Mouse (Mus musculus): ENCODE measurements around the gene Vax2. TPM values are rescaled to one million over a fixed set of nuclear protein-coding genes. Genes with fewer than 3 reads are reported as not detected.

The Vax2 gene
- polyA plus RNA-seq, 1 experiment from 2014 or later: 8.9 TPM

GRCm38 (mm10) chr6:83768485-83768884, 57.4 kb downstream of the Vax2 start:
- peaks cover 31% of the 10 kb centered on the region for H3K36me3 ChIP-seq

DNA sequence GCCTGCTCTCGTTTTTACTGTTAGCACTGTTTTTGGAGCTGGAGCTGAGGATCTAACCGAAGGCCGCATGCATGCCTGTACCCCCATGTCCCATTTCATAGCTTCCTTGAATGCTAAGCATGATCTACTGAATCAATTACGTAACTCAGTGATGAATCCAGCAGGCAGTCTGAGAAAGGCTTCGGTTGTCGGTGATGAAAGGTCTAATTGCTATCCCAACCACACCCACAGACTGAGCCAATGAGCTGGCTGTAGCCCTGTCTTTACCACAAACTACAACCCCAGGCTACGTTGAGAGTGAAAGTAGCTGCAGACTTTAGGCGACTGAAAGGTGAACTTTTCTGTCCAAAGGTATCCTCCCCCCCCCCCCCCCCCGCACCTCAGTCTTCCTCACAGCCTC, 63.1 kb downstream of the Vax2 start:
- H3K9me3 ChIP-seq: no peaks in the 10 kb centered on the region
- H3K27me3 ChIP-seq: no peaks in the 10 kb centered on the region
- H3K9ac ChIP-seq: peak overlapping the region; percentile 88
- WGBS: 55% methylated on average over 9 of the region's 9 CpGs
- H3K4me3 ChIP-seq: peak overlapping the region; percentile 91
- H3K4me1 ChIP-seq: peaks cover 12% of the 10 kb centered on the region
- H3K27ac ChIP-seq: no peak overlapping the region
- peaks cover 23% of the 10 kb centered on the region for H3K36me3 ChIP-seq
- H3K4me2 ChIP-seq (replicated peaks): peak overlapping the region; percentile 76
- ATAC-seq (ENCODE audit: insufficient number of reproducible peaks, insufficient read depth, low FRiP score, low TSS enrichment): no peak

More at GRCm38 (mm10) chr6:83768485-83768884, 57.4 kb downstream of the Vax2 start:
- H3K27me3 ChIP-seq: peaks cover 10% of the 10 kb centered on the region
- no peak overlapping the region for H3K9ac ChIP-seq
- no peak overlapping the region for H3K4me3 ChIP-seq
- no peaks in the 10 kb centered on the region for H3K4me1 ChIP-seq
- WGBS: 79% methylated on average over 5 of the region's 5 CpGs
- H3K9me3 ChIP-seq: no peaks in the 10 kb centered on the region
- no peak overlapping the region for H3K4me2 ChIP-seq (replicated peaks)
- no peak overlapping the region for H3K27ac ChIP-seq
- no peak for ATAC-seq (ENCODE audit: insufficient number of reproducible peaks, insufficient read depth, low FRiP score, low TSS enrichment)

- Histone ChIP-seq H3K27ac (peak overlapping the region; percentile 79), H3K4me1 (peaks cover 12% of the 10 kb centered on the region), H3K4me3 (peak overlapping the region; percentile 91), H3K9ac (peak overlapping the region; percentile 88), H3K4me2 (replicated peaks) (peak overlapping the region; percentile 76), H3K36me3 (peaks cover 14% of the 10 kb centered on the region), H3K27me3 (no peaks in the 10 kb centered on the region; the same call in 1 of the 2 replicates), H3K9me3 (no peaks in the 10 kb centered on the region)
- 2% methylated on average over 14 of the region's 14 CpGs for WGBS
- ATAC-seq (ENCODE audit: insufficient number of reproducible peaks, insufficient read depth, low FRiP score, low TSS enrichment): 0 out of 2 replicates have a peak, but pooled peaks have one; percentile 6
Measured at GRCm38 (mm10) chr6:83774781-83775563, 63.9 kb downstream of the Vax2 start.

- under 1% methylated on average over 45 of the region's 45 CpGs for WGBS
Measured at GRCm38 (mm10) chr6:83775638-83776293, 64.7 kb downstream of the Vax2 start, which contains the start of gene Tex261. Gene Tex261 (minus strand): TSS chr6:83775813.

DNA sequence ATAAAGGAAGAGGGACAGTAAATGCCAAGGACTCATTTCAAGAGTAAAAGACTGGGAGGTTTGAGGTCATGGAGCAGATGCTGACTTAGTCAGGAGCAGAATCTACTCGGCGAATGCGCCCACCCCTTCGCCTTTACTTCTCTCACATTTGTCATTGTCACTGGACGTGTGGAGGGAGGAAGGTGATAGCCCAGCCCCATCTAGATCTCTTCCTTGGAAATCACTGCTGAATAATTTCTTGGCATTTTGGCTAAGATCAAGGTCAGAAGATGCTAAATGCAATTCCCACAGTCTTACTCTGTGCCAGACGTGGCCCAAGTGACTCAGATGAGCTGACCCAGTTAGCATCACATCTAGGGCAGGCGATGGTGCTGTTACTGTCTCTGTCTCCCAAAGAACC, 67.2 kb downstream of the Vax2 start:
- no peak overlapping the region for H3K9ac ChIP-seq
- no peaks in the 10 kb centered on the region for H3K36me3 ChIP-seq
- peaks cover 12% of the 10 kb centered on the region for H3K4me1 ChIP-seq
- WGBS: 79% methylated on average over 7 of the region's 7 CpGs
- no peaks in the 10 kb centered on the region; the same call in 1 of the 2 replicates for H3K27me3 ChIP-seq
- ATAC-seq (ENCODE audit: insufficient number of reproducible peaks, insufficient read depth, low FRiP score, low TSS enrichment): no peak
- H3K4me2 ChIP-seq (replicated peaks): no peak overlapping the region
- H3K27ac ChIP-seq: no peak overlapping the region
- no peaks in the 10 kb centered on the region for H3K9me3 ChIP-seq
- no peak overlapping the region for H3K4me3 ChIP-seq

More at GRCm38 (mm10) chr6:83775638-83776293, 64.7 kb downstream of the Vax2 start, which contains the start of gene Tex261:
- H3K27ac ChIP-seq: peak within 1 kb of the TSS; percentile 79
- peak within 1 kb of the TSS; percentile 88 for H3K9ac ChIP-seq
- ATAC-seq (ENCODE audit: insufficient number of reproducible peaks, insufficient read depth, low FRiP score, low TSS enrichment): peak; percentile 96
- H3K4me2 ChIP-seq (replicated peaks): peak within 1 kb of the TSS; percentile 76
- peak within 1 kb of the TSS; percentile 91 for H3K4me3 ChIP-seq
- H3K4me1 ChIP-seq: peaks cover 12% of the 10 kb centered on the region
- H3K27me3 ChIP-seq: no peaks in the 10 kb centered on the region; the same call in 1 of the 2 replicates
- H3K9me3 ChIP-seq: no peaks in the 10 kb centered on the region
- H3K36me3 ChIP-seq: peaks cover 11% of the 10 kb centered on the region

DNA sequence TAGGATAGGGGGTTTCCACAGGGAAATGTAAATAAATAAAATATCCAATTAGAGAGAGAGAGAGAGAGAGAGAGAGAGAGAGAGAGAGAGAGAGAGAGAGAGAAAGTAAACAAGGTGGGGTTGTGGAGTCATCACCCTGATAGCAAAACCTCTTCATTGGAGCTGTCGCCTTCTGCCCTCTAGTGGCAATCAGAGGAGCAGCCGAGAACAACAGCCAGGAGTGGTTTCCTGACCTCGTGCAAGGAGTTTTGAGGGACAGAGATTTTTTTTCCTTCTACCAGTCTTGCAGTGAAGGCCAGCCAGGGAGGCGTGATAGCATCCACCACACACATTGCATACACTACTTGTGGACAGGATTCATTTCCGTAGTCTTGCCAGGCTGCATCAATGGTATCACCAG, 68.0 kb downstream of the Vax2 start:
- no peak overlapping the region for H3K9ac ChIP-seq
- no peaks in the 10 kb centered on the region for H3K36me3 ChIP-seq
- 8% methylated on average over 5 of the region's 5 CpGs for WGBS

DNA sequence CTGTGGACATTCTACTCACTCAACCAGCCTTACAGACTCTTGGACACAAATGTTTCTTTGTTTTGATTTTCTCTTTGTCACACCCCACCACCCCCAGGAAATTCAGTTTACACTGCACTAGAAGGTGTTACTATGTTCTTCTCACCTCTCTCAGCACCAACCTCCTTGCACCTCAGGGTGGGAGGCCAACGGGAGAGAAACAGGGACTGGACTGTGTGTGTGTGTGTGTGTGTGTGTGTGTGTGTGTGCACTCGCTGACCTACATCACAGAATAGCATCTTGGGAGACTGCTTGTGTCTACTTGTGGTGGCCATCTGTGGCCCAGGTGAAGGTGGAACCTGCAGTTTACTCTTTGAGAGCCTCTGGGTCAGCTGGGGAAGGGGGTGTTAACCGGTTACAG, 75.4 kb downstream of the Vax2 start:
- Histone ChIP-seq H3K27me3 (no peaks in the 10 kb centered on the region), H3K27ac (no peak overlapping the region), H3K9ac (no peak overlapping the region), H3K9me3 (no peaks in the 10 kb centered on the region), H3K4me3 (no peak overlapping the region), H3K4me1 (no peaks in the 10 kb centered on the region), H3K4me2 (replicated peaks) (no peak overlapping the region), H3K36me3 (no peaks in the 10 kb centered on the region)
- WGBS: 76% methylated on average over 3 of the region's 3 CpGs
- no peak for ATAC-seq (ENCODE audit: insufficient number of reproducible peaks, insufficient read depth, low FRiP score, low TSS enrichment)

More for the DNA sequence above, 68.0 kb downstream of the Vax2 start:
- Histone ChIP-seq H3K4me1 (peaks cover 10% of the 10 kb centered on the region), H3K4me3 (no peak overlapping the region), H3K4me2 (replicated peaks) (no peak overlapping the region), H3K27ac (no peak overlapping the region), H3K9me3 (no peaks in the 10 kb centered on the region), H3K27me3 (no peaks in the 10 kb centered on the region; the same call in 1 of the 2 replicates)
- ATAC-seq (ENCODE audit: insufficient number of reproducible peaks, insufficient read depth, low FRiP score, low TSS enrichment): no peak

Other genes starting within 250 kb of the Vax2 start
- gene Dguok, start 204.3 kb upstream of the Vax2 start, polyA plus RNA-seq (2016; fragmentation: Nextera tagmentation; extraction: Ambion mirVana): 75.5 and 79.1 TPM in 2 replicates
- gene Actg2, start 175.0 kb upstream of the Vax2 start, polyA plus RNA-seq (2016; fragmentation: Nextera tagmentation; extraction: Ambion mirVana): 2.9 and 4.4 TPM in 2 replicates
- 22.0 and 22.7 TPM in 2 replicates for gene Stambp, start 138.5 kb upstream of the Vax2 start, polyA plus RNA-seq (2016; fragmentation: Nextera tagmentation; extraction: Ambion mirVana)
- not detected in 2 replicates for gene Clec4f, start 55.1 kb upstream of the Vax2 start, polyA plus RNA-seq (2016; fragmentation: Nextera tagmentation; extraction: Ambion mirVana)
- gene Cd207, start 33.4 kb upstream of the Vax2 start, polyA plus RNA-seq (2016; fragmentation: Nextera tagmentation; extraction: Ambion mirVana): not detected in 2 replicates
- gene Atp6v1b1, start 31.7 kb downstream of the Vax2 start, polyA plus RNA-seq (2016; fragmentation: Nextera tagmentation; extraction: Ambion mirVana): 0.31 and 0.33 TPM in 2 replicates
- 0.27 and 0.32 TPM in 2 replicates for gene Ankrd53, start 51.4 kb downstream of the Vax2 start, polyA plus RNA-seq (2016; fragmentation: Nextera tagmentation; extraction: Ambion mirVana)
- 81.3 and 83.6 TPM in 2 replicates for gene Tex261, start 64.5 kb downstream of the Vax2 start, polyA plus RNA-seq (2016; fragmentation: Nextera tagmentation; extraction: Ambion mirVana)
- 50.7 and 53.5 TPM in 2 replicates for gene Nagk, start 83.7 kb downstream of the Vax2 start, polyA plus RNA-seq (2016; fragmentation: Nextera tagmentation; extraction: Ambion mirVana)
- gene Paip2b, start 120.5 kb downstream of the Vax2 start, polyA plus RNA-seq (2016; fragmentation: Nextera tagmentation; extraction: Ambion mirVana): 19.3 and 20.0 TPM in 2 replicates
- 79.7 and 91.7 TPM in 2 replicates for gene Zfp638, start 155.8 kb downstream of the Vax2 start, polyA plus RNA-seq (2016; fragmentation: Nextera tagmentation; extraction: Ambion mirVana)

Data from embryonic facial prominence, embryonic 12.5 days (tissue).